Mouse (Mus musculus) C2C12 (cell line): ENCODE data around the gene Zfp277. TPM values are rescaled to one million over a fixed set of nuclear protein-coding genes. Genes with fewer than 3 reads are reported as not detected.

Source experiments
- H3K27me3 ChIP-seq: one replicate; pipeline ENCODE4 v1.6.1; 2011; ENCODE audit not compliant: control insufficient read depth, insufficient read depth, insufficient read length
- H3K36me3 ChIP-seq: one replicate; pipeline ENCODE4 v1.6.1; 2011; ENCODE audit not compliant: control insufficient read depth, insufficient read depth
- H3K4me3 ChIP-seq: one replicate; pipeline ENCODE4 v1.5.1; 2011; ENCODE audit warnings: mild to moderate bottlenecking, control low read depth; ENCODE audit not compliant: poor library complexity, insufficient read depth, severe bottlenecking
- H3K79me2 ChIP-seq: one replicate; pipeline ENCODE4 v1.6.1; 2011; ENCODE audit not compliant: control insufficient read depth, insufficient read depth
- H3K79me3 ChIP-seq: one replicate; pipeline ENCODE4 v1.6.1; 2011; ENCODE audit warnings: low read depth, control low read depth
- H3ac ChIP-seq: one replicate; pipeline ENCODE3; 2011; ENCODE audit warnings: low read depth; ENCODE audit not compliant: control insufficient read depth, insufficient read length
- CEBPB ChIP-seq: IDR thresholded peaks from one replicate; pipeline ENCODE4 v1.6.1; 2011; ENCODE audit warnings: low read depth, mild to moderate bottlenecking, control low read depth, moderate library complexity
- CTCF ChIP-seq: IDR thresholded peaks from one replicate; pipeline ENCODE4 v1.5.1; 2011; ENCODE audit not compliant: control insufficient read depth, insufficient read depth, insufficient read length
- FOSL1 ChIP-seq: IDR thresholded peaks from one replicate; pipeline ENCODE4 v1.8.0; 2011; ENCODE audit warnings: mild to moderate bottlenecking, low read length; ENCODE audit not compliant: poor library complexity, insufficient read depth, severe bottlenecking
- MAX ChIP-seq: IDR thresholded peaks from one replicate; pipeline ENCODE4 v1.6.1; 2011; ENCODE audit warnings: mild to moderate bottlenecking, control low read depth
- MYOD1 ChIP-seq: IDR thresholded peaks from one replicate; pipeline ENCODE4 v1.6.1; 2011; ENCODE audit warnings: low read depth; ENCODE audit not compliant: control insufficient read depth, insufficient read length
- MYOG ChIP-seq: IDR thresholded peaks from one replicate; pipeline ENCODE4 v1.6.1; 2011; ENCODE audit not compliant: control insufficient read depth, insufficient read length; ENCODE audit errors: extremely low read depth
- USF1 ChIP-seq: IDR thresholded peaks from one replicate; pipeline ENCODE4 v1.6.1; 2011; ENCODE audit warnings: low read depth, mild to moderate bottlenecking, control low read depth, moderate library complexity
- polyA plus RNA-seq: library from polyadenylated mRNA; unstranded; fragments of >200 nt; fragmentation: generic; extraction: Trizol; gene quantifications from one replicate; pipeline ENCODE4 v1.2.1, GENCODE M21; 2012; ENCODE audit warnings: missing spikeins

Zfp277 gene
- polyA plus RNA-seq, 1 experiment = 8.0 TPM

GRCm38 (mm10) chr12:40331467-40331866 is 114.2 kb downstream of the Zfp277 start:
- no peaks in the 10 kb centered on the region for H3K79me2 ChIP-seq
- no peaks in the 10 kb centered on the region for H3K36me3 ChIP-seq
- H3ac ChIP-seq = no peak overlapping the region
- H3K79me3 ChIP-seq = no peaks in the 10 kb centered on the region
- H3K4me3 ChIP-seq = no peak overlapping the region
- no peaks in the 10 kb centered on the region for H3K27me3 ChIP-seq
- TF ChIP-seq FOSL1 (no peak), CTCF (no peak), MYOG (no peak), MAX (no peak), USF1 (no peak), MYOD1 (no peak), CEBPB (no peak)

DNA sequence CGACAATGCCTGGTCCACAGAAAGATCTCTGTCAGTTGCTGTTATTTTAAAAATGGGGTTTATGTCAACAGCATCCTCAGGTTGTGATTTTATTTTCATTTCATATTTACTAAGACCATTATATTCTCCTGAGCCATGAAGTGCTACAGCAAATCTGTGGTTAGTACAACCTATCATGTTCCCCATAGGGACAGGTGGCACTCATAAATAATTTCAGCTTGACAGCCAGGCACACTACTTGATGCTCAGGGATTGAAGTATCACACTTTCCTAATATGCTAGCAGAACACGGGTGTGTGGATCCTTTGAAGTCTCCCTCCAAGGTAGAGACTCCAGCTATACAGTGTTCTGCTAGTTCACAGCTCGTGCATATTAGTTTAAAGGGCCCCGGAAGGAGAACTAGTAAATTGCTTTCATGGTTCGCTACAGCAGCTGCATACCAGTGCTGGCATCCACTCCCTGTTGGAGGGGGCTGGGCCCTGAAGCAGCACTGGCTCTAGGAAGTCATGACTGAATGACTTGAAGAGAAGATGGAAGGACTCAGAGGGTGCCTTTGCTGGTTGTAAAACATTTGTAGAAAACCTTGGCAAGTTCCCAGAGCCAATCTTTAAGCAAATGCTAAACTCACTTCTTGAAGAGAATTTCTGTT is 118.6 kb downstream of the Zfp277 start:
- H3K36me3 ChIP-seq = peaks cover 7% of the 10 kb centered on the region
- H3K27me3 ChIP-seq = no peaks in the 10 kb centered on the region
- H3K79me2 ChIP-seq = no peaks in the 10 kb centered on the region
- no peak overlapping the region for H3K4me3 ChIP-seq
- no peaks in the 10 kb centered on the region for H3K79me3 ChIP-seq
- no peak overlapping the region for H3ac ChIP-seq
- TF ChIP-seq USF1 = no peak
- TF ChIP-seq CEBPB = no peak
- TF ChIP-seq MYOG = no peak
- TF ChIP-seq FOSL1 = no peak
- no peak for TF ChIP-seq CTCF
- TF ChIP-seq MYOD1 = peak; percentile 85
- TF ChIP-seq MAX = no peak

DNA sequence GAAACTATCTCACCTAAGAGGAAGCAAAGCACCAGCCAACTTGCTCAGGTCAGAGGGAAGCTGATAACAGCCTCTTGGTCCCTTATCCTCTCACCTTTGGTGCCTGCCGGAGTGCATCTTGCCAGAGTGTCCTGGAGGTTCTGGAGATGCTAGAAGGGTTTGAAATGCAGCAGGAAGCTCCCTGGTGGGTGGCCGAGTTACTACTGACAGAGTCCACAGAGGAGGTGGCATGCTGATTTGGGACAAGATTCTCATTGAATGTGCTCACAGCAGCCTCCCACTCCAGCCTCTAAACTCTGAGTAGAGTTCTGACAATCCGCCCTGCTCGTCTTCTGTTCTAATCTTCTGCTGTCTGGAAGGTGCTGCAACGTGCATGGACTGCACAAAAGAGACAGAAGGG is 120.1 kb downstream of the Zfp277 start:
- Histone ChIP-seq H3ac (no peak overlapping the region), H3K79me3 (no peaks in the 10 kb centered on the region), H3K27me3 (no peaks in the 10 kb centered on the region), H3K4me3 (no peak overlapping the region), H3K36me3 (peaks cover 7% of the 10 kb centered on the region), H3K79me2 (no peaks in the 10 kb centered on the region)
- TF ChIP-seq MYOD1 (no peak), USF1 (no peak), FOSL1 (no peak), MAX (no peak), CTCF (no peak), CEBPB (no peak), MYOG (no peak)

GRCm38 (mm10) chr12:40324819-40325218 is 120.9 kb downstream of the Zfp277 start:
- TF ChIP-seq MYOG (no peak), CTCF (no peak)
- peaks cover 7% of the 10 kb centered on the region for H3K36me3 ChIP-seq
- H3K79me3 ChIP-seq = no peaks in the 10 kb centered on the region
- H3K27me3 ChIP-seq = no peaks in the 10 kb centered on the region
- H3ac ChIP-seq = no peak overlapping the region
- H3K79me2 ChIP-seq = no peaks in the 10 kb centered on the region
- no peak overlapping the region for H3K4me3 ChIP-seq

DNA sequence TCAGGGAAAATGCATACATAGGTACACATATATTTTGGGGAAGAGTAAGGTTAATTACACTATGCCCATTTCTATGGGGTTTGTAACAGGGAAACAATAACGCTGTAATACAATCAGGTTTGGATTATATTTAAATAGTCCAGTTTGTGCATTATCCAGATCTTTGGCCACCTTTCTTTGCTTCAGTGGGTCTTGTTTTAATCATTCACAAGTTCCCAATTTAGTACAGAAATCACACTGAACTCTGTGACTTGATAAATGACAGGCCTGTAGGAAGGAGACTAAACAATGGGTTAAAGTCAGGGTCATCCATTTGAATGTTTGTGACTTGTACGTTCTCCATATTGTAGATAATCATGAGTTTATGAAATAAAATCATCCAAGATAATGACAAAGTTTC is 130.6 kb downstream of the Zfp277 start:
- no peak for TF ChIP-seq MYOD1
- TF ChIP-seq USF1 = no peak
- TF ChIP-seq CTCF = no peak
- no peak for TF ChIP-seq MAX
- TF ChIP-seq CEBPB = no peak
- TF ChIP-seq MYOG = no peak
- no peak for TF ChIP-seq FOSL1
- Histone ChIP-seq H3K79me3 (no peaks in the 10 kb centered on the region), H3K79me2 (no peaks in the 10 kb centered on the region)

GRCm38 (mm10) chr12:40303960-40304359 is 141.7 kb downstream of the Zfp277 start:
- no peaks in the 10 kb centered on the region for H3K79me3 ChIP-seq
- H3K79me2 ChIP-seq = no peaks in the 10 kb centered on the region
- H3K4me3 ChIP-seq = no peak overlapping the region
- H3K36me3 ChIP-seq = no peaks in the 10 kb centered on the region
- no peaks in the 10 kb centered on the region for H3K27me3 ChIP-seq
- no peak overlapping the region for H3ac ChIP-seq
- TF ChIP-seq CEBPB = no peak

More for the DNA sequence above, 130.6 kb downstream of the Zfp277 start:
- H3K27me3 ChIP-seq = no peaks in the 10 kb centered on the region
- H3K4me3 ChIP-seq = no peak overlapping the region
- H3ac ChIP-seq = no peak overlapping the region
- H3K36me3 ChIP-seq = no peaks in the 10 kb centered on the region
